10 mouse cellular contexts compared by ENCODE assay signal in genomic region chr19:18716374-18716773, GRCm38 (mm10). TPM values are rescaled to one million over a fixed set of nuclear protein-coding genes. Genes with fewer than 3 reads are reported as not detected.
DNase-seq lines count a peak whose midpoint lies in the region; ATAC-seq lines count a peak whose summit lies in the region.
"Had no signal": no experiment of that assay in that cellular context is flagged by ENCODE, and none has a peak within 500 bp of the region (broad histone marks: within the 10 kb centered on the region; RNA-seq: fewer than 3 reads in every experiment).

No protein-coding gene starts in this region.

- no peak overlapping the region for H3K4me2 ChIP-seq in neural tube, embryonic 15.5 days
- no peak overlapping the region for H3K4me2 ChIP-seq in embryonic facial prominence, embryonic 11.5 days (ENCODE audit: low read depth, low read length)
- H3K4me2 ChIP-seq: stomach, embryonic 15.5 days had no signal

- no peak overlapping the region for H3K4me3 ChIP-seq in neural tube, embryonic 15.5 days (replicated peaks)
- H3K4me3 ChIP-seq in embryonic facial prominence, embryonic 11.5 days (ENCODE audit: low read depth, low read length), result no peak overlapping the region
- H3K4me3 ChIP-seq in limb, embryonic 10.5 days, result no peak overlapping the region
- H3K4me3 ChIP-seq: heart, embryonic 13.5 days; stomach, embryonic 15.5 days had no signal

- no peaks in the 10 kb centered on the region for H3K9me3 ChIP-seq in neural tube, embryonic 15.5 days (replicated peaks)
- H3K9me3 ChIP-seq in embryonic facial prominence, embryonic 11.5 days (replicated peaks; ENCODE audit: control insufficient read depth, low read length), result no peaks in the 10 kb centered on the region
- no peaks in the 10 kb centered on the region for H3K9me3 ChIP-seq in limb, embryonic 10.5 days (replicated peaks)
- H3K9me3 ChIP-seq: heart, embryonic 13.5 days; stomach, embryonic 15.5 days had no signal

- H3K9ac ChIP-seq in neural tube, embryonic 15.5 days (replicated peaks), result no peak overlapping the region
- no peak overlapping the region for H3K9ac ChIP-seq in embryonic facial prominence, embryonic 11.5 days (replicated peaks; ENCODE audit: low read length)
- H3K9ac ChIP-seq: stomach, embryonic 15.5 days had no signal

- no peaks in the 10 kb centered on the region for H3K27me3 ChIP-seq in neural tube, embryonic 15.5 days (replicated peaks)
- H3K27me3 ChIP-seq in embryonic facial prominence, embryonic 11.5 days (ENCODE audit: control insufficient read depth, insufficient read depth, low read length), result no peaks in the 10 kb centered on the region
- H3K27me3 ChIP-seq in limb, embryonic 10.5 days (ENCODE audit: low read depth, poor library complexity, severe bottlenecking), result no peaks in the 10 kb centered on the region
- H3K27me3 ChIP-seq: heart, embryonic 13.5 days; stomach, embryonic 15.5 days had no signal

- no peak overlapping the region for H3K27ac ChIP-seq in neural tube, embryonic 15.5 days (replicated peaks)
- no peak overlapping the region for H3K27ac ChIP-seq in embryonic facial prominence, embryonic 11.5 days (replicated peaks; ENCODE audit: low read depth, low read length)
- H3K27ac ChIP-seq in limb, embryonic 10.5 days, result no peak overlapping the region
- H3K27ac ChIP-seq: heart, embryonic 13.5 days; stomach, embryonic 15.5 days had no signal

- WGBS in neural tube, embryonic 15.5 days, result 43% methylated on average over 1 of the region's 1 CpGs
- WGBS in embryonic facial prominence, embryonic 11.5 days, result 13% methylated on average over 1 of the region's 1 CpGs
- 39% methylated on average over 1 of the region's 1 CpGs for WGBS in limb, embryonic 10.5 days

- peaks cover 4% of the 10 kb centered on the region; the same call in 1 of the 2 replicates for H3K36me3 ChIP-seq in neural tube, embryonic 15.5 days
- no peaks in the 10 kb centered on the region for H3K36me3 ChIP-seq in embryonic facial prominence, embryonic 11.5 days (replicated peaks; ENCODE audit: control insufficient read depth, insufficient read depth, low read depth, low read length)
- peaks cover 32% of the 10 kb centered on the region for H3K36me3 ChIP-seq in limb, embryonic 10.5 days
- H3K36me3 ChIP-seq: stomach, embryonic 15.5 days had no signal

- peak; percentile 55 for DNase-seq in neural tube, embryonic 10.5 days (ENCODE audit: extremely low spot score, low spot score)
- peak; percentile 77 for DNase-seq in adrenal gland, postnatal 10 days
- DNase-seq in embryonic facial prominence, embryonic 11.5 days (ENCODE audit: low spot score), result peak; percentile 85
- DNase-seq in hindlimb bud, embryonic 11.5 days (ENCODE audit: extremely low spot score, low read depth, low spot score), result peak; percentile 86
- peak; percentile 59 for DNase-seq in limb, embryonic 10.5 days (ENCODE audit: low spot score)
- DNase-seq in retina, embryonic 14.5 days (ENCODE audit: low spot score), result peak; percentile 85
- peak; percentile 21 for DNase-seq in yolk sac, embryonic 10.5 days (ENCODE audit: low spot score)

- H3K4me1 ChIP-seq in neural tube, embryonic 15.5 days, result peaks cover 28% of the 10 kb centered on the region
- no peaks in the 10 kb centered on the region for H3K4me1 ChIP-seq in embryonic facial prominence, embryonic 11.5 days (ENCODE audit: control insufficient read depth, insufficient read depth, low read length)
- H3K4me1 ChIP-seq in limb, embryonic 10.5 days, result peaks cover 19% of the 10 kb centered on the region

- ATAC-seq in neural tube, embryonic 15.5 days (ENCODE audit: low FRiP score), result no peak
- no peak for ATAC-seq in embryonic facial prominence, embryonic 11.5 days (replicated peaks; ENCODE audit: insufficient number of reproducible peaks, low FRiP score, low TSS enrichment, low read depth)

RNA-seq across cellular contexts. Expression of gene D030056L22Rik, which starts 3.4 kb away (rescaled TPM):
- polyA plus RNA-seq in neural tube, embryonic 15.5 days (2015; fragmentation: Nextera tagmentation; extraction: Ambion mirVana), result 51.8 and 53.6 TPM in 2 replicates
- total RNA-seq in adrenal gland, postnatal 10 days (2021), result 10 to 100 TPM; 12.7 to 13.0 TPM
- 55.7 and 59.2 TPM in 2 replicates for polyA plus RNA-seq in embryonic facial prominence, embryonic 11.5 days (2014; fragmentation: Nextera tagmentation; extraction: Ambion mirVana)
- polyA plus RNA-seq in limb, embryonic 10.5 days (2016; fragmentation: Nextera tagmentation; extraction: Ambion mirVana), result 26.7 and 26.8 TPM in 2 replicates

RNA-seq across cellular contexts. Expression of gene Trpm6, which starts 33.4 kb away (rescaled TPM):
- 0.26 and 0.37 TPM in 2 replicates for polyA plus RNA-seq in neural tube, embryonic 15.5 days (2015; fragmentation: Nextera tagmentation; extraction: Ambion mirVana)
- under 1 TPM; 0.09 to 0.27 TPM for total RNA-seq in adrenal gland, postnatal 10 days (2021)
- 0.29 and 0.66 TPM in 2 replicates for polyA plus RNA-seq in embryonic facial prominence, embryonic 11.5 days (2014; fragmentation: Nextera tagmentation; extraction: Ambion mirVana)
- 0.23 and 0.73 TPM in 2 replicates for polyA plus RNA-seq in limb, embryonic 10.5 days (2016; fragmentation: Nextera tagmentation; extraction: Ambion mirVana)

RNA-seq across cellular contexts. Expression of gene Carnmt1, which starts 45.8 kb away (rescaled TPM):
- polyA plus RNA-seq in neural tube, embryonic 15.5 days (2015; fragmentation: Nextera tagmentation; extraction: Ambion mirVana), result 12.7 and 14.1 TPM in 2 replicates
- total RNA-seq in adrenal gland, postnatal 10 days (2021), result 10 to 100 TPM; 16.7 to 19.4 TPM
- polyA plus RNA-seq in embryonic facial prominence, embryonic 11.5 days (2014; fragmentation: Nextera tagmentation; extraction: Ambion mirVana), result 36.4 and 37.1 TPM in 2 replicates
- polyA plus RNA-seq in limb, embryonic 10.5 days (2016; fragmentation: Nextera tagmentation; extraction: Ambion mirVana), result 30.4 and 33.3 TPM in 2 replicates

Comparison
In these comparisons a context has a peak if more than half of its experiments do, and no peak if none do; other contexts are left out.
1. DNase-seq: peak in every context shown above with its lines; median percentile 86 in hindlimb bud, embryonic 11.5 days; 85 in embryonic facial prominence, embryonic 11.5 days; 85 in retina, embryonic 14.5 days; 77 in adrenal gland, postnatal 10 days; 59 in limb, embryonic 10.5 days; 55 in neural tube, embryonic 10.5 days; 21 in yolk sac, embryonic 10.5 days.